10 mouse cellular contexts compared by ENCODE assay signal in genomic region chr11:33749408-33749807, GRCm38 (mm10).
DNase-seq lines count a peak whose midpoint lies in the region; ATAC-seq and TF ChIP-seq lines count a peak whose summit lies in the region.
"Had no signal": no experiment of that assay in that cellular context is flagged by ENCODE, and none has a peak within 500 bp of the region (broad histone marks: within the 10 kb centered on the region; RNA-seq: fewer than 3 reads in every experiment).

No protein-coding gene starts in this region.

- no peak for TF ChIP-seq POLR2A in MEL (IDR thresholded peaks at IDR 0.05; ENCODE audit: control insufficient read depth in 1 of 2, insufficient read depth in 1 of 2, low read depth in 1 of 2, low read length in 2 of 2, poor library complexity in 1 of 2)
- TF ChIP-seq POLR2A in olfactory bulb, adult 2 months (IDR thresholded peaks at IDR 0.05; ENCODE audit: insufficient read depth, low read depth, low read length): no peak

- peaks cover 10% of the 10 kb centered on the region for H3K4me1 ChIP-seq in hindbrain, postnatal 0 days (ENCODE audit: insufficient read depth, low read length)
- no peaks in the 10 kb centered on the region for H3K4me1 ChIP-seq in hindbrain, embryonic 11.5 days (replicated peaks; ENCODE audit: control insufficient read depth, insufficient read depth, low read length)
- no peaks in the 10 kb centered on the region for H3K4me1 ChIP-seq in midbrain, postnatal 0 days (ENCODE audit: insufficient read depth, low read length)
- peaks cover 13% of the 10 kb centered on the region for H3K4me1 ChIP-seq in midbrain, embryonic 10.5 days
- H3K4me1 ChIP-seq in MEL (ENCODE audit: control insufficient read depth in 1 of 2, insufficient read depth in 2 of 2, low read length in 2 of 2): no peaks in the 10 kb centered on the region
- H3K4me1 ChIP-seq in olfactory bulb, adult 2 months (ENCODE audit: control insufficient read depth, insufficient read depth, low read length): peaks cover 37% of the 10 kb centered on the region

- H3K9me3 ChIP-seq in hindbrain, postnatal 0 days (ENCODE audit: low read length): no peaks in the 10 kb centered on the region
- no peaks in the 10 kb centered on the region for H3K9me3 ChIP-seq in hindbrain, embryonic 11.5 days (ENCODE audit: control insufficient read depth, low read length)
- H3K9me3 ChIP-seq in midbrain, postnatal 0 days (ENCODE audit: low read length): no peaks in the 10 kb centered on the region
- H3K9me3 ChIP-seq in midbrain, embryonic 10.5 days (replicated peaks): no peaks in the 10 kb centered on the region
- H3K9me3 ChIP-seq in MEL (replicated peaks; ENCODE audit: insufficient read depth, low read length): no peaks in the 10 kb centered on the region
- H3K9me3 ChIP-seq: heart, embryonic 10.5 days; hindbrain, embryonic 13.5 days had no signal

- peak; percentile 73 for TF ChIP-seq RAD21 in MEL (IDR thresholded peaks at IDR 0.05; ENCODE audit: low read depth, low read length)

- H3K4me3 ChIP-seq in hindbrain, postnatal 0 days (ENCODE audit: low read length): no peak overlapping the region
- no peak overlapping the region for H3K4me3 ChIP-seq in hindbrain, embryonic 11.5 days (ENCODE audit: low read depth, low read length)
- H3K4me3 ChIP-seq in midbrain, postnatal 0 days (ENCODE audit: low read depth, low read length): no peak overlapping the region
- H3K4me3 ChIP-seq in midbrain, embryonic 10.5 days: no peak overlapping the region
- no peak overlapping the region for H3K4me3 ChIP-seq in MEL (ENCODE audit: control insufficient read depth in 1 of 2, insufficient read depth in 1 of 2, low read depth in 2 of 2, low read length in 2 of 2)
- H3K4me3 ChIP-seq in olfactory bulb, adult 2 months (ENCODE audit: insufficient read depth, low read depth, low read length): no peak overlapping the region
- H3K4me3 ChIP-seq: heart, embryonic 10.5 days; hindbrain, embryonic 13.5 days had no signal

- WGBS in hindbrain, postnatal 0 days: 97% methylated on average over 12 of the region's 12 CpGs
- WGBS in hindbrain, embryonic 11.5 days: 96% methylated on average over 12 of the region's 12 CpGs
- WGBS in midbrain, postnatal 0 days: 97% methylated on average over 12 of the region's 12 CpGs
- 93% methylated on average over 12 of the region's 12 CpGs for WGBS in midbrain, embryonic 10.5 days
- WGBS in olfactory bulb, adult 2 months: 98% methylated on average over 12 of the region's 12 CpGs

- no peaks in the 10 kb centered on the region for H3K36me3 ChIP-seq in hindbrain, postnatal 0 days (ENCODE audit: insufficient read depth, low read length)
- no peaks in the 10 kb centered on the region for H3K36me3 ChIP-seq in hindbrain, embryonic 11.5 days (ENCODE audit: control insufficient read depth, insufficient read depth, low read length)
- H3K36me3 ChIP-seq in midbrain, postnatal 0 days (ENCODE audit: insufficient read depth, low read length): no peaks in the 10 kb centered on the region
- no peaks in the 10 kb centered on the region for H3K36me3 ChIP-seq in midbrain, embryonic 10.5 days
- no peaks in the 10 kb centered on the region for H3K36me3 ChIP-seq in MEL (ENCODE audit: control insufficient read depth in 1 of 2, insufficient read depth in 2 of 2, low read length in 2 of 2)
- H3K36me3 ChIP-seq: heart, embryonic 10.5 days; hindbrain, embryonic 13.5 days had no signal

- DNase-seq in hindbrain, postnatal 0 days (ENCODE audit: low spot score): no peak
- DNase-seq in hindbrain, embryonic 11.5 days (ENCODE audit: low spot score): no peak
- no peak for DNase-seq in midbrain, postnatal 0 days (ENCODE audit: low spot score)
- DNase-seq in midbrain, embryonic 10.5 days (ENCODE audit: low spot score): no peak
- peak; percentile 40 for DNase-seq in MEL (ENCODE audit: low read depth, low spot score)
- no peak for DNase-seq in left cerebral cortex, adult 8-10 months (ENCODE audit: low spot score in 2 of 2)
- DNase-seq in gastrocnemius, postnatal 14 days: no peak

- no peak overlapping the region for H3K27ac ChIP-seq in hindbrain, postnatal 0 days
- no peak overlapping the region for H3K27ac ChIP-seq in hindbrain, embryonic 11.5 days (ENCODE audit: low read depth, low read length)
- H3K27ac ChIP-seq in midbrain, postnatal 0 days (ENCODE audit: low read depth, low read length): no peak overlapping the region
- H3K27ac ChIP-seq in midbrain, embryonic 10.5 days (replicated peaks): no peak overlapping the region
- no peak overlapping the region for H3K27ac ChIP-seq in MEL (ENCODE audit: control insufficient read depth, low read depth, low read length)
- H3K27ac ChIP-seq in olfactory bulb, adult 2 months (ENCODE audit: insufficient read depth, low read depth, low read length): no peak overlapping the region
- H3K27ac ChIP-seq: heart, embryonic 10.5 days; hindbrain, embryonic 13.5 days had no signal

- no peaks in the 10 kb centered on the region for H3K79me2 ChIP-seq in MEL (ENCODE audit: control insufficient read depth, insufficient read depth, low read length, poor library complexity)

- ATAC-seq in hindbrain, postnatal 0 days: no peak
- ATAC-seq in hindbrain, embryonic 11.5 days (ENCODE audit: low FRiP score): no peak
- no peak for ATAC-seq in midbrain, postnatal 0 days (ENCODE audit: low FRiP score)

- H3K9ac ChIP-seq in hindbrain, postnatal 0 days (replicated peaks; ENCODE audit: low read length): no peak overlapping the region
- H3K9ac ChIP-seq in hindbrain, embryonic 11.5 days (ENCODE audit: low read depth, low read length): no peak overlapping the region
- no peak overlapping the region for H3K9ac ChIP-seq in midbrain, postnatal 0 days (replicated peaks; ENCODE audit: low read length, poor library complexity, severe bottlenecking)
- no peak overlapping the region for H3K9ac ChIP-seq in MEL (ENCODE audit: control insufficient read depth, low read depth, low read length, poor library complexity, severe bottlenecking)
- H3K9ac ChIP-seq: hindbrain, embryonic 13.5 days had no signal

- intact Hi-C loops in gastrocnemius, postnatal 14 days (cut with DNase I; ENCODE audit: low total_unique reads): no loop called here

- TF ChIP-seq CTCF in hindbrain, postnatal 0 days (IDR thresholded peaks at IDR 0.05; ENCODE audit: low read depth): peak; percentile 59
- peak; percentile 53 for TF ChIP-seq CTCF in midbrain, postnatal 0 days (IDR thresholded peaks at IDR 0.05)
- peak; percentile 64 to 77 (median 64) for TF ChIP-seq CTCF in MEL (IDR thresholded peaks at IDR 0.05 in 2 of 3, conservative IDR thresholded peaks at IDR 0.05 in 1 of 3; ENCODE audit: control insufficient read depth in 1 of 3, insufficient read depth in 1 of 3, low read depth in 2 of 3, low read length in 3 of 3, poor library complexity in 1 of 3, severe bottlenecking in 1 of 3)
- TF ChIP-seq CTCF in olfactory bulb, adult 2 months (IDR thresholded peaks at IDR 0.05; ENCODE audit: insufficient read depth, low read depth, low read length): peak; percentile 29; the same call in 1 of the 2 replicates

- no peak for TF ChIP-seq EP300 in MEL (IDR thresholded peaks at IDR 0.05; ENCODE audit: low read depth in 1 of 2, low read length in 2 of 2)

- no peak overlapping the region for H3K4me2 ChIP-seq in hindbrain, postnatal 0 days (ENCODE audit: low read depth, low read length)
- H3K4me2 ChIP-seq in hindbrain, embryonic 11.5 days (replicated peaks; ENCODE audit: low read depth, low read length): no peak overlapping the region
- no peak overlapping the region for H3K4me2 ChIP-seq in midbrain, postnatal 0 days (ENCODE audit: low read depth, low read length, poor library complexity, severe bottlenecking)
- H3K4me2 ChIP-seq: hindbrain, embryonic 13.5 days had no signal

- H3K27me3 ChIP-seq in hindbrain, postnatal 0 days (ENCODE audit: insufficient read depth, low read length): no peaks in the 10 kb centered on the region
- no peaks in the 10 kb centered on the region for H3K27me3 ChIP-seq in hindbrain, embryonic 11.5 days (ENCODE audit: control insufficient read depth, insufficient read depth, low read length)
- no peaks in the 10 kb centered on the region for H3K27me3 ChIP-seq in midbrain, postnatal 0 days (ENCODE audit: insufficient read depth, low read length)
- H3K27me3 ChIP-seq in midbrain, embryonic 10.5 days (ENCODE audit: low read depth, poor library complexity, severe bottlenecking): no peaks in the 10 kb centered on the region
- no peaks in the 10 kb centered on the region; a peak in 1 of 4 replicates for H3K27me3 ChIP-seq in MEL (ENCODE audit: control insufficient read depth in 1 of 2, insufficient read depth in 2 of 2, low read length in 2 of 2)

TF ChIP-seq in MEL, 35 proteins besides CTCF, POLR2A, EP300 and RAD21:
- TF ChIP-seq TAL1 (IDR thresholded peaks at IDR 0.05; ENCODE audit: low read length): no peak
- TF ChIP-seq ELF1 (IDR thresholded peaks at IDR 0.05; ENCODE audit: low read depth, low read length): no peak
- no peak for TF ChIP-seq ETS1 (IDR thresholded peaks at IDR 0.05; ENCODE audit: low read depth, low read length)
- TF ChIP-seq SMC3 (IDR thresholded peaks at IDR 0.05; ENCODE audit: low read depth, low read length): peak; percentile 82
- peak; percentile 65 for TF ChIP-seq ZC3H11A (IDR thresholded peaks at IDR 0.05; ENCODE audit: low read depth, low read length)
